Comparison of ENCODE assay signal across 20 mouse cellular contexts in genomic region chr4:131298011-131298674, GRCm38 (mm10).
DNase-seq lines count a peak whose midpoint lies in the region; ATAC-seq and TF ChIP-seq lines count a peak whose summit lies in the region.
"Had no signal": no experiment of that assay in that cellular context is flagged by ENCODE, and none has a peak within 500 bp of the region (broad histone marks: within the 10 kb centered on the region; RNA-seq: fewer than 3 reads in every experiment).

No protein-coding gene starts in this region.

- TF ChIP-seq EP300 in CH12.LX (IDR thresholded peaks at IDR 0.05; ENCODE audit: low read length): no peak

- no peak for TF ChIP-seq POLR2A in CH12.LX (IDR thresholded peaks at IDR 0.05; ENCODE audit: low read depth, low read length)

- H3K4me2 ChIP-seq in CH12.LX (ENCODE audit: insufficient read depth, low read depth, poor library complexity, severe bottlenecking): peak overlapping the region; percentile 34
- no peak overlapping the region for H3K4me2 ChIP-seq in hindbrain, embryonic 13.5 days
- H3K4me2 ChIP-seq: embryonic facial prominence, embryonic 13.5 days; forebrain, embryonic 12.5 days; hindbrain, embryonic 12.5 days; intestine, embryonic 15.5 days; liver, embryonic 12.5 days; midbrain, embryonic 13.5 days had no signal

- 78% methylated on average over 14 of the region's 14 CpGs for WGBS in hindbrain, embryonic 13.5 days

- H3K9me3 ChIP-seq in CH12.LX (replicated peaks; ENCODE audit: low read length): no peaks in the 10 kb centered on the region
- no peaks in the 10 kb centered on the region for H3K9me3 ChIP-seq in hindbrain, embryonic 13.5 days
- H3K9me3 ChIP-seq: embryonic facial prominence, embryonic 13.5 days; forebrain, embryonic 12.5 days; hindbrain, embryonic 12.5 days; intestine, embryonic 15.5 days; limb, embryonic 10.5 days; liver, embryonic 12.5 days; midbrain, embryonic 13.5 days had no signal

- TF ChIP-seq RAD21 in CH12.LX (IDR thresholded peaks at IDR 0.05; ENCODE audit: low read depth, low read length): no peak

- H3K4me3 ChIP-seq in CH12.LX (replicated peaks in 1 of 3; ENCODE audit: low read depth in 2 of 3, low read length in 2 of 3, poor library complexity in 1 of 3): peak overlapping the region in 1 of 3 experiments; percentile 8
- H3K4me3 ChIP-seq in left cerebral cortex, adult 2 months: no peak overlapping the region
- no peak overlapping the region for H3K4me3 ChIP-seq in hindbrain, embryonic 13.5 days
- H3K4me3 ChIP-seq: embryonic facial prominence, embryonic 13.5 days; forebrain, embryonic 12.5 days; hindbrain, embryonic 12.5 days; intestine, embryonic 15.5 days; limb, embryonic 10.5 days; liver, embryonic 12.5 days; midbrain, embryonic 13.5 days; myocyte had no signal

- no peaks in the 10 kb centered on the region for H3K36me3 ChIP-seq in CH12.LX (replicated peaks in 1 of 2; ENCODE audit: control insufficient read depth in 1 of 2, insufficient read depth in 1 of 2, low read length in 1 of 2)
- H3K36me3 ChIP-seq in hindbrain, embryonic 13.5 days: no peaks in the 10 kb centered on the region
- H3K36me3 ChIP-seq: embryonic facial prominence, embryonic 13.5 days; forebrain, embryonic 12.5 days; hindbrain, embryonic 12.5 days; intestine, embryonic 15.5 days; limb, embryonic 10.5 days; liver, embryonic 12.5 days; midbrain, embryonic 13.5 days had no signal

- peaks cover 11% of the 10 kb centered on the region for H3K27me3 ChIP-seq in CH12.LX (replicated peaks)
- no peaks in the 10 kb centered on the region for H3K27me3 ChIP-seq in hindbrain, embryonic 13.5 days
- H3K27me3 ChIP-seq: embryonic facial prominence, embryonic 13.5 days; forebrain, embryonic 12.5 days; hindbrain, embryonic 12.5 days; intestine, embryonic 15.5 days; liver, embryonic 12.5 days; midbrain, embryonic 13.5 days had no signal

- dilution Hi-C loops in CH12.LX (cut with MboI; ENCODE audit: extremely low pct_ligation_motif_present, extremely low pct_unique_long_range_greater_than_20kb, low sequenced_read_pairs): no loop called here

- peaks cover 6 to 33% of the 10 kb centered on the region in 2 experiments for H3K4me1 ChIP-seq in CH12.LX (ENCODE audit: control insufficient read depth in 1 of 2, insufficient read depth in 2 of 2)
- H3K4me1 ChIP-seq in hindbrain, embryonic 13.5 days (replicated peaks): 0 out of 2 replicates have a peak, but pooled peaks cover 2% of the 10 kb centered on the region
- H3K4me1 ChIP-seq: intestine, embryonic 15.5 days; liver, embryonic 12.5 days had no signal

- in situ Hi-C loops in CH12.LX (cut with MboI; ENCODE audit: low pct_ligation_motif_present, low pct_unique_long_range_greater_than_20kb, low sequenced_read_pairs): no loop called here

- intact Hi-C loops in heart, postnatal 25 days (cut with DNase I): no loop called here
- intact Hi-C loops in left cerebral cortex, adult 2 months (cut with DNase I): no loop called here

- no peak for TF ChIP-seq CTCF in CH12.LX (conservative IDR thresholded peaks at IDR 0.05 in 1 of 2, IDR thresholded peaks at IDR 0.05 in 1 of 2; ENCODE audit: low read depth in 2 of 2, low read length in 2 of 2)
- TF ChIP-seq CTCF in left cerebral cortex, adult 2 months (IDR thresholded peaks at IDR 0.05): no peak

- no peaks in the 10 kb centered on the region for H3K79me2 ChIP-seq in CH12.LX (replicated peaks; ENCODE audit: control insufficient read depth, extremely low read depth, insufficient read depth, poor library complexity, severe bottlenecking)

- H3K9ac ChIP-seq in CH12.LX (ENCODE audit: insufficient read depth, low read depth): no peak overlapping the region
- H3K9ac ChIP-seq in hindbrain, embryonic 13.5 days: no peak overlapping the region
- H3K9ac ChIP-seq: embryonic facial prominence, embryonic 13.5 days; forebrain, embryonic 12.5 days; hindbrain, embryonic 12.5 days; intestine, embryonic 15.5 days; liver, embryonic 12.5 days; midbrain, embryonic 13.5 days had no signal

- no peak overlapping the region for H3K27ac ChIP-seq in CH12.LX (ENCODE audit: insufficient read depth, low read depth)
- H3K27ac ChIP-seq in left cerebral cortex, adult 2 months: no peak overlapping the region
- H3K27ac ChIP-seq in hindbrain, embryonic 13.5 days: no peak overlapping the region
- H3K27ac ChIP-seq: embryonic facial prominence, embryonic 13.5 days; hindbrain, embryonic 12.5 days; intestine, embryonic 15.5 days; limb, embryonic 10.5 days; liver, embryonic 12.5 days; midbrain, embryonic 13.5 days had no signal

- peak; percentile 20 for DNase-seq in heart, adult 8-10 months (ENCODE audit: low spot score)
- DNase-seq in heart, postnatal 25 days (ENCODE audit: low spot score): no peak
- DNase-seq in CH12.LX (ENCODE audit: extremely low read depth): peak; percentile 47
- peak; percentile 41 for DNase-seq in kidney, postnatal 14 days
- no peak for DNase-seq in left cerebral cortex, adult 2 months (ENCODE audit: extremely low spot score in 1 of 2, low spot score in 2 of 2)
- DNase-seq in right cerebral cortex, postnatal 14 days: no peak
- DNase-seq: cerebellum, postnatal 36 days; layer of hippocampus, postnatal 36 days; thymus, postnatal 36 days had no signal

- ATAC-seq in common myeloid progenitor, adult 5-6 weeks (replicated peaks; ENCODE audit: low read depth, poor library complexity, severe bottlenecking): peak; percentile 76
- ATAC-seq in hindbrain, embryonic 13.5 days (ENCODE audit: low FRiP score): no peak
- ATAC-seq: CD4-positive, CD25-positive, alpha-beta regulatory T cell, adult 4 months; intestine, embryonic 15.5 days; liver, embryonic 12.5 days; midbrain, embryonic 13.5 days had no signal

TF ChIP-seq in CH12.LX, 34 proteins besides CTCF, POLR2A, EP300 and RAD21:
- TF ChIP-seq MYC (IDR thresholded peaks at IDR 0.05; ENCODE audit: low read depth, low read length) (peak; percentile 52; the same call in 1 of the 2 replicates), MAX (IDR thresholded peaks at IDR 0.05; ENCODE audit: low read length) (peak; percentile 70), ZMIZ1 (IDR thresholded peaks at IDR 0.05; ENCODE audit: low read depth, low read length) (no peak), E2F4 (IDR thresholded peaks at IDR 0.05; ENCODE audit: insufficient replicate concordance, low read depth, low read length) (no peak), IRF4 (IDR thresholded peaks at IDR 0.05; ENCODE audit: low read depth, low read length) (peak; percentile 75)

Comparison
In these comparisons a context has a peak if more than half of its experiments do, and no peak if none do; other contexts are left out.
1. DNase-seq: peak in heart, adult 8-10 months (single experiment), CH12.LX (single experiment) and kidney, postnatal 14 days (single experiment); none in heart, postnatal 25 days (single experiment), left cerebral cortex, adult 2 months (0 of 2) and right cerebral cortex, postnatal 14 days (single experiment).